Mouse (Mus musculus) CH12.LX (cell line): ENCODE results near the gene Inpp5a. TPM values are rescaled to one million over a fixed set of nuclear protein-coding genes. Genes with fewer than 3 reads are reported as not detected.

Experiments
- DNase-seq: peaks from one replicate; pipeline ENCODE4 v3.0.0-alpha.2; 2013; ENCODE audit errors: extremely low read depth
- H3K27ac ChIP-seq: 2 replicates; pipeline ENCODE4 v1.5.1; 2012; ENCODE audit warnings: low read depth, mild to moderate bottlenecking, control low read depth, moderate library complexity; ENCODE audit not compliant: insufficient read depth
- H3K27me3 ChIP-seq: replicated peaks from 2 replicates; pipeline ENCODE3; 2012; ENCODE audit warnings: inconsistent platforms
- H3K36me3 ChIP-seq, 2 experiments: replicated peaks in 1 of 2; 2 replicates each; pipeline versions ENCODE3 to v1.6.1; 2012; ENCODE audit warnings: inconsistent platforms in 1 of 2, low read length in 1 of 2, mild to moderate bottlenecking in 1 of 2, mixed read lengths in 1 of 2, moderate library complexity in 1 of 2; ENCODE audit not compliant: control insufficient read depth in 1 of 2, insufficient read depth in 1 of 2
- H3K4me1 ChIP-seq, 2 experiments: 2 replicates each; pipeline ENCODE4 v1.6.1; 2012; ENCODE audit warnings: inconsistent platforms in 1 of 2, moderate library complexity in 1 of 2; ENCODE audit not compliant: insufficient read depth in 2 of 2, control insufficient read depth in 1 of 2
- H3K4me2 ChIP-seq: 2 replicates; pipeline ENCODE4 v1.6.1; 2012; ENCODE audit warnings: low read depth, mild to moderate bottlenecking, control low read depth; ENCODE audit not compliant: poor library complexity, insufficient read depth, severe bottlenecking
- H3K4me3 ChIP-seq, 3 experiments: fragments of 150-350 bp in 1 of 3; sonication (generic) in 1 of 3; replicated peaks in 1 of 3; 2 replicates each; pipeline versions ENCODE3 to v1.5.1; 2011 to 2012; ENCODE audit warnings: low read depth in 2 of 3, low read length in 2 of 3, mild to moderate bottlenecking in 2 of 3, moderate library complexity in 2 of 3, control low read depth in 1 of 3, improper control_type of control experiment in 1 of 3, inconsistent platforms in 1 of 3, mixed read lengths in 1 of 3; ENCODE audit not compliant: poor library complexity in 1 of 3
- H3K79me2 ChIP-seq: replicated peaks from 2 replicates; pipeline ENCODE4 v1.6.1; 2012; ENCODE audit warnings: mild to moderate bottlenecking, moderate library complexity; ENCODE audit not compliant: control insufficient read depth, poor library complexity, insufficient read depth, severe bottlenecking; ENCODE audit errors: extremely low read depth
- H3K9ac ChIP-seq: 2 replicates; pipeline ENCODE4 v1.6.1; 2012; ENCODE audit warnings: low read depth, mild to moderate bottlenecking, control low read depth, moderate library complexity; ENCODE audit not compliant: insufficient read depth
- H3K9me3 ChIP-seq: replicated peaks from 2 replicates; pipeline ENCODE3; 2012; ENCODE audit warnings: low read length, inconsistent platforms, mixed read lengths
- BHLHE40 ChIP-seq: IDR thresholded peaks from 2 replicates; pipeline ENCODE4 v1.6.1; 2011; ENCODE audit warnings: mild to moderate bottlenecking, low read depth, low read length, improper control_type of control experiment
- CHD1 ChIP-seq: IDR thresholded peaks from 2 replicates; pipeline ENCODE4 v1.6.1; 2012; ENCODE audit warnings: low read depth, low read length, improper control_type of control experiment, inconsistent platforms
- CHD2 ChIP-seq: IDR thresholded peaks from 2 replicates; pipeline ENCODE4 v1.6.1; 2011; ENCODE audit warnings: low read length, improper control_type of control experiment
- E2F4 ChIP-seq: IDR thresholded peaks from 2 replicates; pipeline ENCODE4 v1.6.1; 2011; ENCODE audit warnings: low read depth, low read length, improper control_type of control experiment; ENCODE audit not compliant: insufficient replicate concordance
- ELF1 ChIP-seq: IDR thresholded peaks from 2 replicates; pipeline ENCODE4 v1.6.1; 2014; ENCODE audit warnings: low read depth, mild to moderate bottlenecking, inconsistent platforms, low read length, improper control_type of control experiment
- GABPA ChIP-seq: IDR thresholded peaks from 2 replicates; pipeline ENCODE4 v1.6.1; 2012; ENCODE audit warnings: low read depth, low read length, improper control_type of control experiment, inconsistent platforms; ENCODE audit not compliant: insufficient replicate concordance
- HCFC1 ChIP-seq: IDR thresholded peaks from 2 replicates; pipeline ENCODE4 v1.6.1; 2012; ENCODE audit warnings: low read depth, mild to moderate bottlenecking, inconsistent platforms, low read length, improper control_type of control experiment
- IRF4 ChIP-seq: IDR thresholded peaks from 2 replicates; pipeline ENCODE4 v1.6.1; 2014; ENCODE audit warnings: low read depth, mild to moderate bottlenecking, inconsistent platforms, low read length, improper control_type of control experiment
- JUN ChIP-seq: IDR thresholded peaks from 2 replicates; pipeline ENCODE4 v1.6.1; 2011; ENCODE audit warnings: low read depth, mild to moderate bottlenecking, low read length, improper control_type of control experiment, moderate library complexity; ENCODE audit not compliant: insufficient read depth
- MAFK ChIP-seq: IDR thresholded peaks from 2 replicates; pipeline ENCODE4 v1.6.1; 2011; ENCODE audit warnings: low read length, improper control_type of control experiment; ENCODE audit not compliant: insufficient replicate concordance
- MAZ ChIP-seq: IDR thresholded peaks from 2 replicates; pipeline ENCODE4 v1.6.1; 2012; ENCODE audit warnings: low read depth, mild to moderate bottlenecking, inconsistent platforms, low read length, improper control_type of control experiment, moderate library complexity
- MEF2A ChIP-seq: IDR thresholded peaks from 2 replicates; pipeline ENCODE4 v1.6.1; 2014; ENCODE audit warnings: low read depth, mild to moderate bottlenecking, inconsistent platforms, low read length, improper control_type of control experiment, borderline replicate concordance
- MYC ChIP-seq: IDR thresholded peaks from 2 replicates; pipeline ENCODE4 v1.6.1; 2011; ENCODE audit warnings: low read depth, mild to moderate bottlenecking, improper control_type of control experiment, low read length
- POLR2A ChIP-seq: IDR thresholded peaks from 2 replicates; pipeline ENCODE4 v1.6.1; 2011; ENCODE audit warnings: low read depth, mild to moderate bottlenecking, improper control_type of control experiment, low read length
- POLR2AphosphoS2 ChIP-seq: IDR thresholded peaks from 2 replicates; pipeline ENCODE4 v1.6.1; 2011; ENCODE audit warnings: low read depth, low read length, improper control_type of control experiment
- TCF12 ChIP-seq: IDR thresholded peaks from 2 replicates; pipeline ENCODE4 v1.6.1; 2014; ENCODE audit warnings: low read depth, mild to moderate bottlenecking, inconsistent platforms, low read length, improper control_type of control experiment
- USF1 ChIP-seq: IDR thresholded peaks from 2 replicates; pipeline ENCODE4 v1.6.1; 2014; ENCODE audit warnings: low read depth, mild to moderate bottlenecking, inconsistent platforms, low read length, improper control_type of control experiment
- ZMIZ1 ChIP-seq: IDR thresholded peaks from 2 replicates; pipeline ENCODE4 v1.6.1; 2012; ENCODE audit warnings: low read depth, mild to moderate bottlenecking, inconsistent platforms, low read length, improper control_type of control experiment
- dilution Hi-C: fragments of 300-500 bp; cut with MboI; formaldehyde crosslinking; loops from 2 replicates; pipeline ENCODE4 v1.14.3; 2020; ENCODE audit warnings: low sequenced_read_pairs; ENCODE audit not compliant: extremely low pct_unique_long_range_greater_than_20kb, extremely low pct_ligation_motif_present
- in situ Hi-C: fragments of 300-500 bp; cut with MboI; formaldehyde crosslinking; loops from 3 replicates; pipeline ENCODE4 v1.14.3; 2019; ENCODE audit warnings: low sequenced_read_pairs, low pct_ligation_motif_present, low pct_unique_long_range_greater_than_20kb, mixed read lengths
- polyA plus RNA-seq: library from polyadenylated mRNA; unstranded; fragments of >175 nt; gene quantifications from 2 replicates; pipeline ENCODE4 v1.2.1, GENCODE M21; 2012; ENCODE audit warnings: low read depth; ENCODE audit not compliant: insufficient read length
- total RNA-seq, 2 experiments: library from RNA; depleted of rRNA; stranded (reverse); fragments of 300-350 nt in 1 of 2; fragments of >200 nt in 1 of 2; gene quantifications; 2 replicates each; pipeline ENCODE4 v1.2.3; 2012 to 2014

Gene Inpp5a
- total and polyA plus RNA-seq, 3 experiments: 1.7 to 5.4 (median 3.0) TPM

- DNase-seq: no peak
- in situ Hi-C loops: no loop called here
- Histone ChIP-seq H3K4me3 (no peak overlapping the region), H3K27ac (no peak overlapping the region), H3K9me3 (no peaks in the 10 kb centered on the region), H3K27me3 (peaks cover 10% of the 10 kb centered on the region), H3K9ac (no peak overlapping the region), H3K36me3 (no peaks in the 10 kb centered on the region), H3K4me1 (peaks cover 6 to 22% of the 10 kb centered on the region in 2 experiments; a peak in 2 of 4 replicates), H3K79me2 (no peaks in the 10 kb centered on the region), H3K4me2 (no peak overlapping the region)
- dilution Hi-C loops: no loop called here
- TF ChIP-seq BHLHE40 (no peak), HCFC1 (no peak), POLR2A (no peak), ZMIZ1 (no peak), CHD1 (no peak), GABPA (no peak), IRF4 (no peak), MYC (no peak), USF1 (no peak), E2F4 (no peak), CHD2 (no peak), MAZ (no peak), MEF2A (no peak), JUN (no peak), MAFK (no peak), POLR2AphosphoS2 (no peak)
Measured at GRCm38 (mm10) chr7:139368218-139368617, 20.7 kb upstream of the Inpp5a start.

GRCm38 (mm10) chr7:139368722-139369380 is 20.1 kb upstream of the Inpp5a start:
- no peak overlapping the region for H3K9ac ChIP-seq
- no peaks in the 10 kb centered on the region for H3K36me3 ChIP-seq
- no peak for DNase-seq
- no peaks in the 10 kb centered on the region for H3K79me2 ChIP-seq
- H3K9me3 ChIP-seq: no peaks in the 10 kb centered on the region
- peaks cover 4 to 21% of the 10 kb centered on the region in 2 experiments; a peak in 2 of 4 replicates for H3K4me1 ChIP-seq
- dilution Hi-C loops: no loop called here
- H3K4me3 ChIP-seq: no peak overlapping the region
- in situ Hi-C loops: no loop called here
- H3K27ac ChIP-seq: no peak overlapping the region
- TF ChIP-seq ELF1 (no peak), TCF12 (no peak)
- peaks cover 14% of the 10 kb centered on the region for H3K27me3 ChIP-seq
- H3K4me2 ChIP-seq: no peak overlapping the region
